Mouse (Mus musculus) heart, postnatal 0 days (tissue): Measurements from ENCODE around the gene Psmb7.

Experiments used
- CTCF ChIP-seq: IDR thresholded peaks from 2 replicates; pipeline ENCODE4 v1.5.1; 2016; ENCODE audit warnings: antibody characterized with exemption, control low read depth, low read depth
- EP300 ChIP-seq: IDR thresholded peaks from 2 replicates; pipeline ENCODE4 v1.6.1; 2016; ENCODE audit warnings: antibody characterized with exemption, low read depth

DNA sequence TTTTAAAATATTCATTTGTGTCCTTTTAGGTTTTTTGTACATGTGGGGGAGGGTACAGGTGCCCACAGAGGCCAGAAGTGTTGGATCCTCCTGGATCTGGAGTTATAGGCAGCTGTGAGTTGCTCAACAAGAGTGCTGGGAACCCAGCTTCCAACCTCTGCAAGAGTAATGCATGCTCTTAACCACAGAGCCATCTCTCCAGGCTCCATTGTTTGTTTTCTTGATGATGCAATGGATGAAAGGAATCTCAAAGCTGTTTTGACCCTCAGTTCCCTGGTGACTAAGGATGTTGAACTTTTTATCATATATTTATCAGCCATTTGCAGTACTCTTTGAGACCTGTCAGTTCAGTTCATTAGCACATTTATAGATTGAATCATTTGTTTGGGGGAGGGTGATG lies 35.1 kb upstream of the Psmb7 start:
- TF ChIP-seq CTCF (no peak), EP300 (no peak)
